Mouse (Mus musculus): Measurements from ENCODE around the gene Mindy1.
A peak's percentile ranks its signal among the peaks of the same experiment; 100 is the strongest.

- TF ChIP-seq CTCF (IDR thresholded peaks at IDR 0.05; ENCODE audit: low read depth) (peak; percentile 55), EP300 (IDR thresholded peaks at IDR 0.05; ENCODE audit: low read depth) (no peak)
Observed at GRCm38 (mm10) chr3:95324454-95325144, 43.5 kb downstream of the Mindy1 start.

Data from liver, postnatal 0 days (tissue).